Mouse (Mus musculus): ENCODE measurements around the gene Arl5a.
A peak's percentile ranks its signal among the peaks of the same experiment; 100 is the strongest.

Gene Arl5a

GRCm38 (mm10) chr2:52423611-52424247, 972 bp downstream of the Arl5a start:
- no peak for DNase-seq (ENCODE audit: low read depth, low spot score)

- DNase-seq (ENCODE audit: low read depth, low spot score): no peak
Measured at GRCm38 (mm10) chr2:52422871-52423610, 1.7 kb downstream of the Arl5a start.

GRCm38 (mm10) chr2:52421197-52421596, 3.5 kb downstream of the Arl5a start:
- DNase-seq (ENCODE audit: low read depth, low spot score): peak; percentile 34

- no peak for DNase-seq (ENCODE audit: low read depth, low spot score)
Measured at GRCm38 (mm10) chr2:52420001-52420710, 4.5 kb downstream of the Arl5a start.

GRCm38 (mm10) chr2:52419295-52419694, 5.4 kb downstream of the Arl5a start:
- DNase-seq (ENCODE audit: low read depth, low spot score): no peak

GRCm38 (mm10) chr2:52412524-52413037, 12.1 kb downstream of the Arl5a start:
- no peak for DNase-seq (ENCODE audit: low read depth, low spot score)

- peak; percentile 79 for DNase-seq (ENCODE audit: low read depth, low spot score)
Measured at GRCm38 (mm10) chr2:52406480-52406879, 18.2 kb downstream of the Arl5a start.

- DNase-seq (ENCODE audit: low read depth, low spot score): no peak
Measured at GRCm38 (mm10) chr2:52405238-52405637, 19.5 kb downstream of the Arl5a start.

- no peak for DNase-seq (ENCODE audit: low read depth, low spot score)
Measured at GRCm38 (mm10) chr2:52394529-52394928, 30.2 kb downstream of the Arl5a start.

GRCm38 (mm10) chr2:52390415-52390975, 34.2 kb downstream of the Arl5a start:
- DNase-seq (ENCODE audit: low read depth, low spot score): no peak

- DNase-seq (ENCODE audit: low read depth, low spot score): no peak
Measured at GRCm38 (mm10) chr2:52389975-52390374, 34.7 kb downstream of the Arl5a start.

- DNase-seq (ENCODE audit: low read depth, low spot score): no peak
Measured at GRCm38 (mm10) chr2:52386451-52386850, 38.2 kb downstream of the Arl5a start.

GRCm38 (mm10) chr2:52386037-52386436, 38.7 kb downstream of the Arl5a start:
- DNase-seq (ENCODE audit: low read depth, low spot score): no peak

GRCm38 (mm10) chr2:52378848-52379261, 45.8 kb downstream of the Arl5a start:
- DNase-seq (ENCODE audit: low read depth, low spot score): peak; percentile 71

- peak; percentile 67 for DNase-seq (ENCODE audit: low read depth, low spot score)
Measured at GRCm38 (mm10) chr2:52378448-52378804, 46.3 kb downstream of the Arl5a start, which contains the start of gene Neb. Gene Neb, minus strand, starts transcription at chr2:52378474.

- no peak for DNase-seq (ENCODE audit: low read depth, low spot score)
Measured at GRCm38 (mm10) chr2:52377706-52378447, 46.8 kb downstream of the Arl5a start.

- no peak for DNase-seq (ENCODE audit: low read depth, low spot score)
Measured at GRCm38 (mm10) chr2:52374706-52375105, 50.0 kb downstream of the Arl5a start.

GRCm38 (mm10) chr2:52372480-52372879, 52.2 kb downstream of the Arl5a start:
- DNase-seq (ENCODE audit: low read depth, low spot score): no peak

- no peak for DNase-seq (ENCODE audit: low read depth, low spot score)
Measured at GRCm38 (mm10) chr2:52372080-52372479, 52.6 kb downstream of the Arl5a start.

- no peak for DNase-seq (ENCODE audit: low read depth, low spot score)
Measured at GRCm38 (mm10) chr2:52371066-52371465, 53.6 kb downstream of the Arl5a start.

- no peak for DNase-seq (ENCODE audit: low read depth, low spot score)
Measured at GRCm38 (mm10) chr2:52369622-52370021, 55.1 kb downstream of the Arl5a start.

All from CD4-positive, CD25-positive, alpha-beta regulatory T cell, adult 2 months (primary cell).